Mouse (Mus musculus) liver, embryonic 14.5 days (tissue): ENCODE measurements around the gene Dok7.

Source experiments
- CTCF ChIP-seq: IDR thresholded peaks from 2 replicates; pipeline ENCODE4 v1.5.1; 2016; ENCODE audit warnings: antibody characterized with exemption, low read depth, control low read depth
- EP300 ChIP-seq: IDR thresholded peaks from 2 replicates; pipeline ENCODE4 v1.6.1; 2016; ENCODE audit warnings: antibody characterized with exemption, low read depth

DNA sequence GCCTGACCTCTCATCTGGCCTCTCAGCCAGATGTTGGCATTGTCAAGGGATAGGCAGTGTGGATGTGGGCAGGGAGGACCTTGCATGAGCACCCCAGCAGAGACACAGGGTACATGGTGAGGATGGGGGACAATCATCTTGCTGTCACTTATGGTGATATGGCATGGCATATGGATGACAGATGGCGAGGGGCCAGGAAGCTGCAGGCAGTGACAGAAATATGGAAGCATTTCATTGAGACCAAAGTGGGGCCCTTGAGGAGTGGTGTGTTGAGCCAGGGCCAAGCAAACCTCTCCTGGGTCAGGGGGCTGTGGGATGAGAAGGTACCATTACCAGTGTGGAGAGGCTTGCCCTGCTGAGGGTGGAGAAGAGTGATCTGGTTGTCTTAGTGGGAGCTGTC is 19.8 kb downstream of the Dok7 start:
- no peak for TF ChIP-seq CTCF
- no peak for TF ChIP-seq EP300
